Mouse (Mus musculus) testis, postnatal 10 days (tissue): ENCODE data around the gene Map4k2.
A peak's percentile ranks its signal among the peaks of the same experiment; 100 is the strongest.

Experiments used
- DNase-seq: peaks from one replicate; pipeline ENCODE4 v3.0.0; 2021; ENCODE audit warnings: low spot score

The Map4k2 gene

DNA sequence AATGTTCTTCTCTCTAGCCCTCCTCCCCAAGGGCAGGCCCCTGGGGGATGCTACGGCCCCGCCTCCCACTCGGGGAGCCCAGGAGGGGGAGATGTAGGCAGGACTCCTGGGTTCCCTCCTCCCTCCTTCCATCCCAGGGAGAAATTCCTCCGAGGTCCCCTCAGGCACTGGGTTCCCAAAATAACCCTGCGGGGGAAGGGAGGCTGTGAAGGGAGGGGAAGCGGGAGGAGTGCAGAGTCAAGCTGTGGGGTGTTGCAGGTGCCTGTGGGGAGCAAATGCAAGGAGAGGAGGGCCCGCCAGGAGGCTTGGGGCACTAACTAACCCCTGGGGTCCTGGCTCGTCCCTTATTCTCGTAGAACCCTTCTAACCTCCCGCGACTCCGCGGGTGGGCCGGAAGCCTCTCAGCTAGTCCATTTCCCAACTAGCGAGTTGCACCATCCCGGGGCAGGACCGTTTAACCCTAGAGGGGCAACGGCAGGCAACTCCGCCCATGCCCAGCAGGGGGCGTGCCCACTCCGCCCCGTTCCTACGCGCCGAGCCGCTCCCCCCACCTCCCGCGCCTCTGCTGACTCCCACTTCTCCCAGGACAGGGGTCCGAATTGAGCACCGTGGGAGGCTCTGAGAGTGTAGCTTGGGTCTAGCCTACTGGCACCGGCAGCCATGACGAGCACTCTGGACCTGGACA lies 60.3 kb downstream of the Map4k2 start:
- peak; percentile 90 for DNase-seq

DNA sequence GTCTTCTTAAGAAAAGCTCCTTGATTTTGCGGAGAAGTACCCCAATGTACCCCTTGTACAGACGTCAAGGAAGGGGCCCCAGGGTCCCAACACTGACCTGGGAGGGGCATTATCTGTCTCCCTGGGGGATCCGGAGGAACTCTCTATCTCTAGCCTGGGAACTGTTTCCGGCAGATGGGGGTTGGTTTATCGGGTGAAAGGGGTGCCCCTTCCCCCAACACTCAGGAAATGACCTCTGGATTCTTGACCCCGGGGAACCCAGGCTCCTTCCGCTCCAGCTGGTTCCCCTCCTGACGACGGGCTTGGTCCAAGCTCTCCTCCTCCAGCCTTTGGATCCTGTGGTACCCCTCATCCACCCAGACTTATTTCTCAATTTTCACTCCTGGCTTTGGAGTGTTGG lies 61.0 kb downstream of the Map4k2 start:
- DNase-seq: no peak

DNA sequence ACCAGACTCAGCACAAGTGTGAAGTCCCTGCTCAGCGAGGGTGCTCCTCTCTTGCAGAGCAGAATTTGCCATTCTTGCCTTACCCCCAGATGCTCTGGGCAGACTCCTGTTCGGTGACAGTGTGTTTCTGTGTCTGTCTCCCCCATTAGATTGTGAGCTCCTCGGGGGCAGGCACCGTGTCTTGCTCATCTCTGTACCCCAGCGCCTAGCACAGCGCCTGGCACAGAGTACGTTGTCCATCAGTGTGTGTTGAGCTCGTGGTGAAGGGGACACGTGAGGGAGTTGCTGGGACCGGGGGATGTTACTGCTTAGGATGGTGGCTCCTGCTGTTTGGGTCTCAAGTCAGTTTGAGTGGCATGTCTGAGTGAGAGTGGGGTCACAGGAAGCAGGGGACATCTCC lies 62.9 kb downstream of the Map4k2 start:
- DNase-seq: no peak
